Mouse (Mus musculus) kidney, postnatal 36 days (tissue): ENCODE measurements around the gene Adarb2.

Experiments used
- DNase-seq, 2 experiments: peaks; one replicate each; pipeline ENCODE4 v3.0.0; 2021 to 2022; ENCODE audit warnings: mixed read lengths in 2 of 2

Gene Adarb2

DNA sequence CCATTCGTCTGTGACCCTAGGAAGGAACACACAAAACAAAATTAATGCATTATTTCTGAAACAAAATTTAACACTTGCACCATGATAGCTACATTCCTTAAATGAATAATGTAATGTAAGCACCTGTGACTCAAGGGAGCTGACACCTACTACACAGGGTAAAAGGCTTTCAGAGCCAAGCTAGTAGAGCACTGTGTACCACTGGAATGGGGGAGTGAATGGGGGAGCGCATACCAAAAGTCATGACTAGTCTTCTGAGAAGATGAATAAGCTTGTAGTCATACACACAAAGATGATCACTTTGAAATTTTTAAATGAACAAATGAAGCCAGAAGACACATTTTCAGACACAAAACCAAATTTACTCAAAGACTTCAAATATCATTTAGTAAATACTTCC is 603.3 kb downstream of the Adarb2 start:
- DNase-seq = no peak
